Comparison of ENCODE assay signal across 12 mouse cellular contexts in the genomic region with DNA sequence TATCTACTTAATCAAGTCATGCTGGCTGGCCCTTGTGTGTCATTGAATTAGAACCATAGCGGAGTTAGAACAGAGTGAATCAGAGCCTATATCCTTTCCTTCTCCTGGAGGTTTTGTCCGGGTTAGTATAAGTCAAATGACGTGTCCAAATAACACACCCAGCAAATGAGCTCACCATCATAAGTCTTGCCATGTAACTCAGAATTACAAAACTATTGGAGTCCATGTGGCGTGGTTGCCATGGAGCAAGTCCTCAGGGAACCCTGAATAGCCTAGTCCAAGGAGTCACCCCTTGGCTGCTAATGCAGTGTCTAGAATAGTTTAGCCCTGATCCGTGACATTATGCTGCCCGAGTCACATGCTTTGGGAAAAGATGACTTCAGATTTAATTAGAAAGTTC. TPM values are rescaled to one million over a fixed set of nuclear protein-coding genes. Genes with fewer than 3 reads are reported as not detected.
DNase-seq lines count a peak whose midpoint lies in the region; ATAC-seq and TF ChIP-seq lines count a peak whose summit lies in the region.
"Had no signal": no experiment of that assay in that cellular context is flagged by ENCODE, and none has a peak within 500 bp of the region (broad histone marks: within the 10 kb centered on the region; RNA-seq: fewer than 3 reads in every experiment).

No protein-coding gene starts in this region.

- H3K36me3 ChIP-seq in heart, embryonic 10.5 days, result no peaks in the 10 kb centered on the region
- H3K36me3 ChIP-seq in heart, postnatal 0 days (replicated peaks; ENCODE audit: control insufficient read depth, insufficient read depth, low read length), result no peaks in the 10 kb centered on the region
- no peaks in the 10 kb centered on the region for H3K36me3 ChIP-seq in forebrain, embryonic 12.5 days (replicated peaks)
- H3K36me3 ChIP-seq: liver, embryonic 15.5 days; stomach, embryonic 15.5 days had no signal

- no peak overlapping the region for H3K9ac ChIP-seq in heart, postnatal 0 days (replicated peaks; ENCODE audit: low read depth, low read length)
- no peak overlapping the region for H3K9ac ChIP-seq in forebrain, embryonic 12.5 days
- H3K9ac ChIP-seq: liver, embryonic 15.5 days; stomach, embryonic 15.5 days had no signal

- 84% methylated on average over 6 of the region's 6 CpGs for WGBS in heart, embryonic 10.5 days
- 70% methylated on average over 6 of the region's 6 CpGs for WGBS in heart, postnatal 0 days
- WGBS in forebrain, embryonic 12.5 days, result 74% methylated on average over 6 of the region's 6 CpGs

- H3K27me3 ChIP-seq in heart, embryonic 10.5 days (ENCODE audit: insufficient read depth, poor library complexity, severe bottlenecking), result no peaks in the 10 kb centered on the region
- no peaks in the 10 kb centered on the region for H3K27me3 ChIP-seq in heart, postnatal 0 days (ENCODE audit: control insufficient read depth, insufficient read depth, low read length)
- H3K27me3 ChIP-seq in forebrain, embryonic 12.5 days, result no peaks in the 10 kb centered on the region
- H3K27me3 ChIP-seq: liver, embryonic 15.5 days; stomach, embryonic 15.5 days had no signal

- intact Hi-C loops in left cerebral cortex, postnatal 4 days (cut with DNase I), result no loop called here

- no peaks in the 10 kb centered on the region for H3K9me3 ChIP-seq in heart, embryonic 10.5 days
- H3K9me3 ChIP-seq in heart, postnatal 0 days (replicated peaks; ENCODE audit: control insufficient read depth, low read length), result no peaks in the 10 kb centered on the region
- H3K9me3 ChIP-seq in forebrain, embryonic 12.5 days, result no peaks in the 10 kb centered on the region
- H3K9me3 ChIP-seq: liver, embryonic 15.5 days; stomach, embryonic 15.5 days had no signal

- peaks cover 9% of the 10 kb centered on the region; the same call in 1 of the 2 replicates for H3K4me1 ChIP-seq in heart, embryonic 10.5 days
- no peaks in the 10 kb centered on the region for H3K4me1 ChIP-seq in heart, postnatal 0 days (ENCODE audit: control insufficient read depth, insufficient read depth)
- H3K4me1 ChIP-seq in forebrain, embryonic 12.5 days, result no peaks in the 10 kb centered on the region
- H3K4me1 ChIP-seq: liver, embryonic 15.5 days; stomach, embryonic 15.5 days had no signal

- DNase-seq in heart, adult 18-20 months, result peak; percentile 80 to 85
- DNase-seq in heart, embryonic 10.5 days (ENCODE audit: low spot score), result no peak
- DNase-seq in urinary bladder, postnatal 14 days (ENCODE audit: low spot score), result peak; percentile 38
- DNase-seq in urinary bladder, postnatal 10 days (ENCODE audit: low spot score), result no peak
- DNase-seq in heart, postnatal 0 days (ENCODE audit: low spot score), result no peak
- no peak for DNase-seq in layer of hippocampus, adult 9-11 months
- DNase-seq in left cerebral cortex, postnatal 4 days, result no peak
- DNase-seq: cerebellum, adult 9-11 months had no signal

- peak; percentile 77 for ATAC-seq in heart, postnatal 0 days (ENCODE audit: insufficient read depth, low read depth)
- ATAC-seq in forebrain, embryonic 12.5 days (ENCODE audit: low FRiP score), result no peak
- ATAC-seq: midbrain, embryonic 16.5 days had no signal

- TF ChIP-seq EP300 in heart, postnatal 0 days (IDR thresholded peaks at IDR 0.05; ENCODE audit: low read depth), result no peak

- H3K4me2 ChIP-seq in heart, postnatal 0 days (ENCODE audit: low read depth, low read length), result no peak overlapping the region
- H3K4me2 ChIP-seq in forebrain, embryonic 12.5 days, result no peak overlapping the region
- H3K4me2 ChIP-seq: liver, embryonic 15.5 days; stomach, embryonic 15.5 days had no signal

- no peak overlapping the region for H3K4me3 ChIP-seq in heart, embryonic 10.5 days
- no peak overlapping the region for H3K4me3 ChIP-seq in heart, postnatal 0 days (ENCODE audit: low read depth, low read length)
- H3K4me3 ChIP-seq in forebrain, embryonic 12.5 days (replicated peaks), result no peak overlapping the region
- H3K4me3 ChIP-seq: liver, embryonic 15.5 days; stomach, embryonic 15.5 days had no signal

- no peak for TF ChIP-seq CTCF in heart, postnatal 0 days (IDR thresholded peaks at IDR 0.05; ENCODE audit: low read depth)

- H3K27ac ChIP-seq in heart, embryonic 10.5 days, result no peak overlapping the region
- no peak overlapping the region for H3K27ac ChIP-seq in heart, postnatal 0 days (ENCODE audit: low read depth)
- H3K27ac ChIP-seq in forebrain, embryonic 12.5 days, result no peak overlapping the region
- H3K27ac ChIP-seq: stomach, embryonic 15.5 days had no signal

RNA-seq across cellular contexts. Expression of a gene that starts 57.7 kb away (rescaled TPM):
- 100 to 1,000 TPM; 242 to 257 TPM for total RNA-seq in heart, adult 18-20 months (2021)
- 150 and 200 TPM in 2 replicates for polyA plus RNA-seq in heart, embryonic 10.5 days (2016; fragmentation: Nextera tagmentation; extraction: Ambion mirVana)
- 121 and 126 TPM in 2 replicates for total RNA-seq in heart, postnatal 0 days (2014; rRNA removed; ENCODE audit: low replicate concordance)
- polyA plus RNA-seq in heart, postnatal 0 days (2015; fragmentation: Nextera tagmentation; extraction: Ambion mirVana), result 178 and 187 TPM in 2 replicates
- 59.8 and 60.8 TPM in 2 replicates for polyA plus RNA-seq in forebrain, embryonic 12.5 days (2016; fragmentation: Nextera tagmentation; extraction: Ambion mirVana)
- 10 to 100 TPM; 77.8 to 88.7 TPM for total RNA-seq in left cerebral cortex, postnatal 4 days (2021)

Comparison
In these comparisons a context has a peak if more than half of its experiments do, and no peak if none do; other contexts are left out.
1. DNase-seq: peak in heart, adult 18-20 months (2 of 2) and urinary bladder, postnatal 14 days (single experiment); none in heart, embryonic 10.5 days (single experiment), urinary bladder, postnatal 10 days (single experiment), heart, postnatal 0 days (single experiment), layer of hippocampus, adult 9-11 months (single experiment) and left cerebral cortex, postnatal 4 days (single experiment).